Mouse (Mus musculus): ENCODE results near the gene Spata5. TPM values are rescaled to one million over a fixed set of nuclear protein-coding genes. Genes with fewer than 3 reads are reported as not detected.

The Spata5 gene
- polyA plus RNA-seq, 1 experiment = 23.6 TPM

- Histone ChIP-seq H3K27ac (ENCODE audit: insufficient read depth, low read length) (no peak overlapping the region), H3K4me1 (ENCODE audit: control insufficient read depth, insufficient read depth, low read length) (no peaks in the 10 kb centered on the region), H3K4me3 (ENCODE audit: insufficient read depth, low read length) (no peak overlapping the region)
- no peak for TF ChIP-seq POLR2A (IDR thresholded peaks at IDR 0.05; ENCODE audit: low read depth, low read length)
- TF ChIP-seq CTCF (IDR thresholded peaks at IDR 0.05; ENCODE audit: borderline replicate concordance, insufficient read depth, low read length) = no peak
Measured at GRCm38 (mm10) chr3:37603541-37603940, 183.8 kb downstream of the Spata5 start.

GRCm38 (mm10) chr3:37604976-37605875 lies 185.5 kb downstream of the Spata5 start:
- Histone ChIP-seq H3K4me1 (ENCODE audit: control insufficient read depth, insufficient read depth, low read length) (no peaks in the 10 kb centered on the region), H3K27ac (ENCODE audit: insufficient read depth, low read length) (no peak overlapping the region), H3K4me3 (ENCODE audit: insufficient read depth, low read length) (no peak overlapping the region)
- no peak for TF ChIP-seq CTCF (IDR thresholded peaks at IDR 0.05; ENCODE audit: borderline replicate concordance, insufficient read depth, low read length)
- TF ChIP-seq POLR2A (IDR thresholded peaks at IDR 0.05; ENCODE audit: low read depth, low read length) = no peak

- no peak overlapping the region for H3K27ac ChIP-seq (ENCODE audit: insufficient read depth, low read length)
- no peak overlapping the region for H3K4me3 ChIP-seq (ENCODE audit: insufficient read depth, low read length)
- no peaks in the 10 kb centered on the region for H3K4me1 ChIP-seq (ENCODE audit: control insufficient read depth, insufficient read depth, low read length)
- TF ChIP-seq CTCF (IDR thresholded peaks at IDR 0.05; ENCODE audit: borderline replicate concordance, insufficient read depth, low read length) = no peak
- no peak for TF ChIP-seq POLR2A (IDR thresholded peaks at IDR 0.05; ENCODE audit: low read depth, low read length)
Measured at GRCm38 (mm10) chr3:37605876-37606238, 186.2 kb downstream of the Spata5 start.

GRCm38 (mm10) chr3:37608926-37609325 lies 189.2 kb downstream of the Spata5 start:
- Histone ChIP-seq H3K27ac (ENCODE audit: insufficient read depth, low read length) (no peak overlapping the region), H3K4me3 (ENCODE audit: insufficient read depth, low read length) (no peak overlapping the region), H3K4me1 (ENCODE audit: control insufficient read depth, insufficient read depth, low read length) (no peaks in the 10 kb centered on the region)
- no peak for TF ChIP-seq POLR2A (IDR thresholded peaks at IDR 0.05; ENCODE audit: low read depth, low read length)
- no peak for TF ChIP-seq CTCF (IDR thresholded peaks at IDR 0.05; ENCODE audit: borderline replicate concordance, insufficient read depth, low read length)

GRCm38 (mm10) chr3:37610670-37611069 lies 191.0 kb downstream of the Spata5 start:
- Histone ChIP-seq H3K27ac (ENCODE audit: insufficient read depth, low read length) (no peak overlapping the region), H3K4me3 (ENCODE audit: insufficient read depth, low read length) (no peak overlapping the region), H3K4me1 (ENCODE audit: control insufficient read depth, insufficient read depth, low read length) (no peaks in the 10 kb centered on the region)
- TF ChIP-seq CTCF (IDR thresholded peaks at IDR 0.05; ENCODE audit: borderline replicate concordance, insufficient read depth, low read length) (no peak), POLR2A (IDR thresholded peaks at IDR 0.05; ENCODE audit: low read depth, low read length) (no peak)

GRCm38 (mm10) chr3:37613722-37614121 lies 194.0 kb downstream of the Spata5 start:
- TF ChIP-seq CTCF (IDR thresholded peaks at IDR 0.05; ENCODE audit: borderline replicate concordance, insufficient read depth, low read length) (no peak), POLR2A (IDR thresholded peaks at IDR 0.05; ENCODE audit: low read depth, low read length) (no peak)
- Histone ChIP-seq H3K4me1 (ENCODE audit: control insufficient read depth, insufficient read depth, low read length) (no peaks in the 10 kb centered on the region), H3K27ac (ENCODE audit: insufficient read depth, low read length) (no peak overlapping the region), H3K4me3 (ENCODE audit: insufficient read depth, low read length) (no peak overlapping the region)

GRCm38 (mm10) chr3:37614878-37615650 lies 195.4 kb downstream of the Spata5 start:
- TF ChIP-seq CTCF (IDR thresholded peaks at IDR 0.05; ENCODE audit: borderline replicate concordance, insufficient read depth, low read length) = no peak
- no peaks in the 10 kb centered on the region for H3K4me1 ChIP-seq (ENCODE audit: control insufficient read depth, insufficient read depth, low read length)

GRCm38 (mm10) chr3:37616586-37617547 lies 197.2 kb downstream of the Spata5 start:
- H3K4me3 ChIP-seq (ENCODE audit: insufficient read depth, low read length) = no peak overlapping the region
- no peak overlapping the region for H3K27ac ChIP-seq (ENCODE audit: insufficient read depth, low read length)
- TF ChIP-seq CTCF (IDR thresholded peaks at IDR 0.05; ENCODE audit: borderline replicate concordance, insufficient read depth, low read length) (no peak), POLR2A (IDR thresholded peaks at IDR 0.05; ENCODE audit: low read depth, low read length) (no peak)
- H3K4me1 ChIP-seq (ENCODE audit: control insufficient read depth, insufficient read depth, low read length) = no peaks in the 10 kb centered on the region

More at GRCm38 (mm10) chr3:37614878-37615650, 195.4 kb downstream of the Spata5 start:
- H3K27ac ChIP-seq (ENCODE audit: insufficient read depth, low read length) = no peak overlapping the region
- H3K4me3 ChIP-seq (ENCODE audit: insufficient read depth, low read length) = no peak overlapping the region

Other genes starting within 250 kb of the Spata5 start
- gene Il21, start 187.3 kb upstream of the Spata5 start, polyA plus RNA-seq (2011; ENCODE audit: insufficient read length, low read depth, missing spikeins) = not detected in 2 replicates
- 4.9 and 6.2 TPM in 2 replicates for gene Bbs12, start 107.3 kb upstream of the Spata5 start, polyA plus RNA-seq (2011; ENCODE audit: insufficient read length, low read depth, missing spikeins)
- 7.4 and 8.0 TPM in 2 replicates for gene Cetn4, start 107.2 kb upstream of the Spata5 start, polyA plus RNA-seq (2011; ENCODE audit: insufficient read length, low read depth, missing spikeins)
- gene Fgf2, start 71.5 kb upstream of the Spata5 start, polyA plus RNA-seq (2011; ENCODE audit: insufficient read length, low read depth, missing spikeins) = 33.9 and 59.4 TPM in 2 replicates
- gene Nudt6, start 315 bp downstream of the Spata5 start, polyA plus RNA-seq (2011; ENCODE audit: insufficient read length, low read depth, missing spikeins) = 3.0 and 5.0 TPM in 2 replicates
- gene Spry1, start 220.1 kb downstream of the Spata5 start, polyA plus RNA-seq (2011; ENCODE audit: insufficient read length, low read depth, missing spikeins) = 49.3 and 54.1 TPM in 2 replicates